Mouse (Mus musculus): ENCODE measurements at regions not wholly inside any gene's neighbourhood (a gene's known extent, or its start where the extent isn't known, plus 50 kb on each side); places are given as distances from the start of the nearest gene placed in this dataset.

- no peak overlapping the region for H3K27ac ChIP-seq (ENCODE audit: low read length)
- no peaks in the 10 kb centered on the region for H3K36me3 ChIP-seq (ENCODE audit: control insufficient read depth, insufficient read depth)
- H3K27me3 ChIP-seq (ENCODE audit: control insufficient read depth, insufficient read depth, low read length) = no peaks in the 10 kb centered on the region
- WGBS = 73% methylated on average over 3 of the region's 3 CpGs
- H3K4me3 ChIP-seq (ENCODE audit: low read length) = no peak overlapping the region
- H3K4me2 ChIP-seq (ENCODE audit: low read depth, low read length) = no peak overlapping the region
- ATAC-seq (replicated peaks; ENCODE audit: extremely low read depth, insufficient read depth, low FRiP score) = no peak
- H3K9ac ChIP-seq (ENCODE audit: low read length) = no peak overlapping the region
- no peaks in the 10 kb centered on the region for H3K4me1 ChIP-seq (ENCODE audit: control insufficient read depth, insufficient read depth, low read length)
- no peaks in the 10 kb centered on the region for H3K9me3 ChIP-seq (replicated peaks; ENCODE audit: control insufficient read depth, low read length)
These were observed 86.2 kb upstream of the Pdzrn3 start for GRCm38 (mm10) chr6:101463812-101464320.

GRCm38 (mm10) chr6:101446720-101447119 is 69.0 kb upstream of the Pdzrn3 start:
- 71% methylated on average over 5 of the region's 5 CpGs for WGBS
- Histone ChIP-seq H3K4me1 (ENCODE audit: control insufficient read depth, insufficient read depth, low read length) (no peaks in the 10 kb centered on the region), H3K27ac (ENCODE audit: low read length) (no peak overlapping the region), H3K9ac (ENCODE audit: low read length) (no peak overlapping the region), H3K4me3 (ENCODE audit: low read length) (no peak overlapping the region), H3K27me3 (ENCODE audit: control insufficient read depth, insufficient read depth, low read length) (no peaks in the 10 kb centered on the region), H3K36me3 (ENCODE audit: control insufficient read depth, insufficient read depth) (no peaks in the 10 kb centered on the region), H3K9me3 (replicated peaks; ENCODE audit: control insufficient read depth, low read length) (no peaks in the 10 kb centered on the region), H3K4me2 (ENCODE audit: low read depth, low read length) (no peak overlapping the region)
- no peak for ATAC-seq (replicated peaks; ENCODE audit: extremely low read depth, insufficient read depth, low FRiP score)

GRCm38 (mm10) chr6:101446316-101446715 is 68.6 kb upstream of the Pdzrn3 start:
- Histone ChIP-seq H3K4me3 (ENCODE audit: low read length) (no peak overlapping the region), H3K9ac (ENCODE audit: low read length) (no peak overlapping the region), H3K36me3 (ENCODE audit: control insufficient read depth, insufficient read depth) (no peaks in the 10 kb centered on the region), H3K4me2 (ENCODE audit: low read depth, low read length) (no peak overlapping the region), H3K27ac (ENCODE audit: low read length) (no peak overlapping the region), H3K9me3 (replicated peaks; ENCODE audit: control insufficient read depth, low read length) (no peaks in the 10 kb centered on the region), H3K27me3 (ENCODE audit: control insufficient read depth, insufficient read depth, low read length) (no peaks in the 10 kb centered on the region), H3K4me1 (ENCODE audit: control insufficient read depth, insufficient read depth, low read length) (no peaks in the 10 kb centered on the region)
- ATAC-seq (replicated peaks; ENCODE audit: extremely low read depth, insufficient read depth, low FRiP score) = no peak
- WGBS = 40% methylated on average over 2 of the region's 2 CpGs

- no peak overlapping the region for H3K4me3 ChIP-seq (ENCODE audit: low read length)
- H3K36me3 ChIP-seq (ENCODE audit: control insufficient read depth, insufficient read depth) = no peaks in the 10 kb centered on the region
- no peak overlapping the region for H3K27ac ChIP-seq (ENCODE audit: low read length)
- no peaks in the 10 kb centered on the region for H3K4me1 ChIP-seq (ENCODE audit: control insufficient read depth, insufficient read depth, low read length)
- H3K9me3 ChIP-seq (replicated peaks; ENCODE audit: control insufficient read depth, low read length) = no peaks in the 10 kb centered on the region
- WGBS = 80% methylated on average over 8 of the region's 8 CpGs
- H3K9ac ChIP-seq (ENCODE audit: low read length) = no peak overlapping the region
- H3K4me2 ChIP-seq (ENCODE audit: low read depth, low read length) = no peak overlapping the region
- no peak for ATAC-seq (replicated peaks; ENCODE audit: extremely low read depth, insufficient read depth, low FRiP score)
- no peaks in the 10 kb centered on the region for H3K27me3 ChIP-seq (ENCODE audit: control insufficient read depth, insufficient read depth, low read length)
These were observed 55.1 kb upstream of the Pdzrn3 start for GRCm38 (mm10) chr6:101432769-101433168.

GRCm38 (mm10) chr6:101429634-101430033 is 51.9 kb upstream of the Pdzrn3 start:
- ATAC-seq (replicated peaks; ENCODE audit: extremely low read depth, insufficient read depth, low FRiP score) = no peak
- no peaks in the 10 kb centered on the region for H3K36me3 ChIP-seq (ENCODE audit: control insufficient read depth, insufficient read depth)
- no peak overlapping the region for H3K4me2 ChIP-seq (ENCODE audit: low read depth, low read length)
- H3K4me1 ChIP-seq (ENCODE audit: control insufficient read depth, insufficient read depth, low read length) = no peaks in the 10 kb centered on the region
- H3K9me3 ChIP-seq (replicated peaks; ENCODE audit: control insufficient read depth, low read length) = no peaks in the 10 kb centered on the region
- WGBS = 75% methylated on average over 2 of the region's 2 CpGs
- no peaks in the 10 kb centered on the region for H3K27me3 ChIP-seq (ENCODE audit: control insufficient read depth, insufficient read depth, low read length)
- H3K27ac ChIP-seq (ENCODE audit: low read length) = no peak overlapping the region
- no peak overlapping the region for H3K4me3 ChIP-seq (ENCODE audit: low read length)
- H3K9ac ChIP-seq (ENCODE audit: low read length) = no peak overlapping the region

Measured in heart, embryonic 16.5 days (tissue).